Mouse (Mus musculus) hindbrain, postnatal 0 days (tissue): ENCODE data around the gene Rasgef1b. TPM values are rescaled to one million over a fixed set of nuclear protein-coding genes. Genes with fewer than 3 reads are reported as not detected.

ENCODE experiments used
- ATAC-seq: fragments of 200-750 bp; cut with Nextera tagmentation; 2 replicates; pipeline ENCODE4 v1.8.0; 2017; ENCODE audit warnings: mild to moderate bottlenecking, moderate TSS enrichment, moderate library complexity
- DNase-seq: peaks from one replicate; pipeline ENCODE4 v3.0.0-alpha.2; 2015; ENCODE audit warnings: low spot score
- H3K27ac ChIP-seq: fragments of 300-500 bp; sonication (generic); 2 replicates; pipeline ENCODE4 v1.5.1; 2014; ENCODE audit warnings: mild to moderate bottlenecking
- H3K27me3 ChIP-seq: fragments of 300-500 bp; sonication (generic); 2 replicates; pipeline ENCODE4 v1.6.1; 2014; ENCODE audit warnings: low read length, mixed read lengths; ENCODE audit not compliant: insufficient read depth
- H3K36me3 ChIP-seq: fragments of 300-500 bp; sonication (generic); 2 replicates; pipeline ENCODE4 v1.6.1; 2014; ENCODE audit warnings: low read length, mixed read lengths; ENCODE audit not compliant: insufficient read depth
- H3K4me1 ChIP-seq: fragments of 300-500 bp; sonication (generic); 2 replicates; pipeline ENCODE4 v1.6.1; 2014; ENCODE audit warnings: antibody characterized with exemption, low read length, mixed read lengths; ENCODE audit not compliant: insufficient read depth
- H3K4me2 ChIP-seq: fragments of 300-500 bp; sonication (generic); 2 replicates; pipeline ENCODE4 v1.6.1; 2014; ENCODE audit warnings: low read depth, mild to moderate bottlenecking, low read length, moderate library complexity, mixed read lengths
- H3K4me3 ChIP-seq: fragments of 300-500 bp; sonication (generic); 2 replicates; pipeline ENCODE4 v1.5.1; 2014; ENCODE audit warnings: low read length
- H3K9ac ChIP-seq: fragments of 300-500 bp; sonication (generic); replicated peaks from 2 replicates; pipeline ENCODE4 v1.6.1; 2014; ENCODE audit warnings: mild to moderate bottlenecking, low read length, moderate library complexity, mixed read lengths
- H3K9me3 ChIP-seq: fragments of 300-500 bp; sonication (generic); 2 replicates; pipeline ENCODE4 v1.6.1; 2016; ENCODE audit warnings: low read length, mixed read lengths
- CTCF ChIP-seq: IDR thresholded peaks from 2 replicates; pipeline ENCODE4 v1.5.1; 2016; ENCODE audit warnings: antibody characterized with exemption, control low read depth, low read depth
- WGBS: fragments of 180-500 bp; shearing (Covaris S2); extraction: QIAGEN DNeasy Blood & Tissue Kit; methylation state at CpG from one replicate; pipeline ENCODE4 v1.1.7; 2014; 5-methylcytosine and 5-hydroxymethylcytosine counted together
- polyA plus RNA-seq: library from polyadenylated mRNA; unstranded; fragments of >200 nt; fragmentation: Nextera tagmentation; extraction: Ambion mirVana; gene quantifications from 2 replicates; pipeline ENCODE4 v1.2.1, GENCODE M21; 2015
- total RNA-seq: library from RNA; depleted of rRNA; stranded (reverse); fragments of >200 nt; gene quantifications from 2 replicates; pipeline ENCODE4 v1.2.3, GENCODE M21; 2014

Rasgef1b gene
- total and polyA plus RNA-seq, 2 experiments from 2014 or later = 32.0 to 39.9 TPM

DNA sequence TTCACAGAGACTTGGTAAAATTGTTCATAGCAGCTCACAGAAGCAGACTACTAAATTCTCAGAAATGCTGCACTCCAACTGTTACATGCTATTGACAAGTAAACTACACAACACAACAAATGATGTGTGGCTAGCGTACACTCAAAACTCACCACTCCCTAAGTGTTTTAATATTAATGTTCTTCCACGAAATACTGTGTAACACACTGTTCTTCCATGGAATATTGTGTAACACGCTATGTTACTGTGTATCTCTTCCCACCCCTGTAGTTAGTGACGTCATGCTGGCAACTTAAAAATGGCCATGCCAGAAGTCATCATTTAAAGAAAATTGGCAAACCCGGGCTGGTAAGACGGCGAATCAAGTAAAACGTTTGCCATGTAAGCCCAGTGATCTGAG lies 299.6 kb downstream of the Rasgef1b start:
- TF ChIP-seq CTCF = no peak
- Histone ChIP-seq H3K36me3 (no peaks in the 10 kb centered on the region), H3K27me3 (no peaks in the 10 kb centered on the region), H3K9me3 (no peaks in the 10 kb centered on the region), H3K4me1 (no peaks in the 10 kb centered on the region), H3K27ac (no peak overlapping the region), H3K4me3 (no peak overlapping the region), H3K9ac (no peak overlapping the region), H3K4me2 (no peak overlapping the region)
- ATAC-seq (no peak), DNase-seq (no peak)
- WGBS = 92% methylated on average over 8 of the region's 8 CpGs

GRCm38 (mm10) chr5:99428648-99429047 lies 300.2 kb downstream of the Rasgef1b start:
- no peak for DNase-seq
- H3K27ac ChIP-seq = no peak overlapping the region
- H3K27me3 ChIP-seq = no peaks in the 10 kb centered on the region
- no peak overlapping the region for H3K9ac ChIP-seq
- TF ChIP-seq CTCF = no peak
- no peaks in the 10 kb centered on the region for H3K36me3 ChIP-seq
- no peaks in the 10 kb centered on the region for H3K4me1 ChIP-seq
- no peak for ATAC-seq
- no peak overlapping the region for H3K4me3 ChIP-seq
- no peaks in the 10 kb centered on the region for H3K9me3 ChIP-seq
- H3K4me2 ChIP-seq = no peak overlapping the region
- WGBS = 68% methylated on average over 5 of the region's 5 CpGs

- H3K36me3 ChIP-seq = no peaks in the 10 kb centered on the region
- WGBS = 77% methylated on average over 5 of the region's 5 CpGs
- no peaks in the 10 kb centered on the region for H3K4me1 ChIP-seq
- peak; percentile 34 for TF ChIP-seq CTCF
- no peak for DNase-seq
- no peaks in the 10 kb centered on the region for H3K27me3 ChIP-seq
- H3K27ac ChIP-seq = no peak overlapping the region
- H3K9me3 ChIP-seq = no peaks in the 10 kb centered on the region
- H3K4me3 ChIP-seq = no peak overlapping the region
- ATAC-seq = no peak
- no peak overlapping the region for H3K4me2 ChIP-seq
- no peak overlapping the region for H3K9ac ChIP-seq
These were observed 305.6 kb downstream of the Rasgef1b start for GRCm38 (mm10) chr5:99423271-99423670.

DNA sequence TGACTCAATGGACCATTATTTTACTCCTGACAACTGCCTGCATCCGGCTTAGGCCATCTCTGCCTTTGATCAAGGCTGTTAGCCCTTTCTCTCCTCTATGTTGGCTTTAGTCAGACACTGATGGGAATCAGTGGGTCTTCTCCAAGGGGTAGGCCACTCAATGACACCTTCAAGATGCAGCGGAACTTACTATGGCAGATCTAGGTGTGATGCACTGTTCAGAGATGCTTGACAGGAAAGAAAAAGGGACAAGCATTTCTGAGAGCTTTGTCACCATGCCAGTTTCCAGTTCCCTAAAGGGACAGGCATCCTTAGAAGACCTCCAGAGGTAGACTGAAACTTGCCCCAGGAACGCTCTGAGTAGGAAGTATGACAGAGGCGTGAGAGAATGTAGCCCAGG lies 306.0 kb downstream of the Rasgef1b start:
- no peaks in the 10 kb centered on the region for H3K4me1 ChIP-seq
- WGBS = 94% methylated on average over 4 of the region's 4 CpGs
- no peak for TF ChIP-seq CTCF
- DNase-seq = no peak
- no peaks in the 10 kb centered on the region for H3K36me3 ChIP-seq
- H3K27me3 ChIP-seq = no peaks in the 10 kb centered on the region
- ATAC-seq = no peak
- no peak overlapping the region for H3K9ac ChIP-seq
- no peak overlapping the region for H3K27ac ChIP-seq
- H3K4me2 ChIP-seq = no peak overlapping the region
- no peak overlapping the region for H3K4me3 ChIP-seq
- H3K9me3 ChIP-seq = no peaks in the 10 kb centered on the region

DNA sequence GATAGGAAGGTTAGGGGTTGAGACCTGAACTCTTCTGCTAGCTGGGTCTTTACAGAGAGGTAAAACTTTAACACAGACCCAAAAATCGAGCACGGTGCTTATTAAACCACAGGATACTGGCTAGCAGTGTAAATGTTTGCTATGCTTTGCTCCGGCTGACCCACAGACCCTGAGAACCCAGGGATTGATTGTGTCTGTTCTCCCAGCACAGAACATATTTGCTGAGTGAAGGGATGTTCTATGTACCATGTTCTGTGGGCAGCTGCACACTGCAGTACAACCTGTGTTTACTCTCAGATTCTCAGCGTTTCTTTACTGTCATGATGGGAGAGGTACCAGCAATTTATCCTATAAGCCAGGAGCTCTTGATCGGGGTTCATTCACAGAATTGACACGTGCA lies 306.8 kb downstream of the Rasgef1b start:
- DNase-seq = no peak
- Histone ChIP-seq H3K4me2 (no peak overlapping the region), H3K27me3 (no peaks in the 10 kb centered on the region), H3K27ac (no peak overlapping the region), H3K4me1 (no peaks in the 10 kb centered on the region), H3K9ac (no peak overlapping the region), H3K9me3 (no peaks in the 10 kb centered on the region), H3K36me3 (no peaks in the 10 kb centered on the region), H3K4me3 (no peak overlapping the region)
- 85% methylated on average over 6 of the region's 6 CpGs for WGBS
- ATAC-seq = no peak
- TF ChIP-seq CTCF = no peak

GRCm38 (mm10) chr5:99419872-99420271 lies 309.0 kb downstream of the Rasgef1b start:
- 61% methylated on average over 2 of the region's 2 CpGs for WGBS
- Histone ChIP-seq H3K9me3 (no peaks in the 10 kb centered on the region), H3K9ac (no peak overlapping the region), H3K27me3 (no peaks in the 10 kb centered on the region), H3K36me3 (no peaks in the 10 kb centered on the region), H3K4me1 (no peaks in the 10 kb centered on the region), H3K4me3 (no peak overlapping the region), H3K27ac (no peak overlapping the region), H3K4me2 (no peak overlapping the region)
- DNase-seq (no peak), ATAC-seq (no peak)
- TF ChIP-seq CTCF = no peak

- Histone ChIP-seq H3K9me3 (no peaks in the 10 kb centered on the region), H3K9ac (no peak overlapping the region), H3K27ac (no peak overlapping the region), H3K36me3 (no peaks in the 10 kb centered on the region), H3K4me2 (no peak overlapping the region), H3K4me3 (no peak overlapping the region), H3K27me3 (no peaks in the 10 kb centered on the region), H3K4me1 (no peaks in the 10 kb centered on the region)
- ATAC-seq (no peak), DNase-seq (no peak)
- WGBS = 94% methylated on average over 21 of the region's 21 CpGs
- no peak for TF ChIP-seq CTCF
These were observed 312.0 kb downstream of the Rasgef1b start for GRCm38 (mm10) chr5:99416902-99417301.
